Mouse (Mus musculus) cortical plate, adult 2 months (tissue): ENCODE measurements around the gene Fam234b.

Experiments
- CTCF ChIP-seq: fragments of 200-500 bp; IDR thresholded peaks from 2 replicates; pipeline ENCODE4 v1.5.1; 2011; ENCODE audit warnings: mild to moderate bottlenecking, control low read depth, low read length; ENCODE audit not compliant: insufficient read depth; ENCODE audit errors: extremely low read depth
- POLR2A ChIP-seq: fragments of 200-500 bp; IDR thresholded peaks from 2 replicates; pipeline ENCODE4 v1.6.1; 2011; ENCODE audit warnings: mild to moderate bottlenecking, low read length, control low read depth; ENCODE audit not compliant: insufficient read depth; ENCODE audit errors: extremely low read depth

DNA sequence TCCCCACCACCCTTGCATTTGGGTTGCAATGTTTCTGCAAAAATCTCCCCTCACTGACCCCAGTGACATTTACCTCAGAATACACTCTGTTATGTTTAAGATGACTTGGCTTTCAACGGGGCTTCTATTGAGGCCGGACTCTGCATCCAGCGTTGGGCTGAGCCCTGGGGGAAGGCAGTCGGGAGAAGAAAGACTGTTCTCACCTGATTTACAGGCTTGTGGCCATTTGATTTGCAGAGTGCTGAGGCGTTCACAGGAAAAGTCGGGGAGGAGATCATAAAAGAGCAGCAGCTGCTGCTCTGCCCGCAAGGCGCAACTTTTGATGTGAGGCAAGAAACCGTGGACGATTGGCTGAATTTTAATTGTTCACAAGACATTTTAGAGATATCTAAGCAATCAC is 82.1 kb downstream of the Fam234b start:
- no peak for TF ChIP-seq CTCF
- no peak for TF ChIP-seq POLR2A
